Mouse (Mus musculus): Measurements from ENCODE around the gene Gm11027.
A peak's percentile ranks its signal among the peaks of the same experiment; 100 is the strongest.
"Not testable (repeated sequence)": the region's sequence is repeated elsewhere in the genome, so short reads cannot be mapped to it uniquely, and the experiment has no call there.

Gm11027 gene

DNA sequence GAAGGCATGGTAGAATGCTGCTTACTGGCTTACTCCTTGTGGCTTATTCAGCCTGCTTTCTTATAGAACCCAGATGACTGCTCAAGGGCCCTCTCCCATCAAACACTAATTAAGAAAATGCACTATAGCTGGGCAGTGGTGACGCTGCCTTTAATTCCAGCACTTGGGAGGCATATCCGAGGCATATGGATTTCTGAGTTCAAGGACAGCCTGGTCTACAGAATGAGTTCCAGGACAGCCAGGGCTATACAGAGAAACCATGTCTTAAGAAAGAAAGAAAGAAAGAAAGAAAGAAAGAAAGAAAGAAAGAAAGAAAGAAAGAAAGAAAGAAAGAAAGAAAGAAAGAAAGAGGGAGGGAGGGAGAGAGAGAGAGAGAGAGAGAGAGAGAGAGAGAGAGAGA is at the start of gene Gm11027:
TSS of gene Gm11027 (plus strand) at position 301 of the 400 bp plus-strand sequence.
- DNase-seq (ENCODE audit: low read depth, low spot score): not testable (repeated sequence)

DNA sequence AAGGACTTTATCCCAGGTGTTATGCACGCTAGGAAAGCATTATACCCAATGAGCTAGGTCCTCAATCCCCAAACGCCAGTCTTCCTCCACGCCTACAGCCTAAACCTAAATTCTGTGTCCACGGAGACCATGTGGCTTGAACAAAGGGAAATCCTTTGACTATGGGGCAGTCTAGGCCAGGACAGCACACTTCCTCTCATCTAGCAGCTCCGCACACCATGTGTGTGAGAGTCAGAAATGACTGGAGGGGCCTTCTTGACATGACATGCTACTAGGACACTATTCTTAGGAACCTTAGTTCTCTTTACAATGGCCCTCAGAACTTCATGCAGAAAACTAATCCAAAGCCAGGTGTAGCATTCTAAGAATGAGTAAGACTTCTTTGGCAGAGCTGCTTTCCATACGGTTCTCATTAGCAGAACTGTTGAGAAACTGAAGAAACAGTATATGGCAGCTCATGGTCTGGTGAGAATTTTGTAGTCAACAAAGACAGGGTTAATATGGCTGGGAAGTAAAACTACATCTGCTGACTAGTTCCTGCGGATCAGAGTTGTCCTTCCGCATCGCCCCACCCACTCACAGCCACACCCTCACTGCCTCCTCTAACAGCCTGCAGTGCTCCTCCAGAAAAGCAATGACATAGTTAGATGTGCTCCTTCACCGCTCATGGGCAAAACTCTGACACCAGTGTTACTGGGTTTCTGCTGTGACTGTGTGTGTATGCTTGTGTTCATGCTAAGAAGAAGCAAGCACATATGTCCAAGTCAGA is 48.7 kb upstream of the Gm11027 start:
- DNase-seq (ENCODE audit: low read depth, low spot score): no peak

DNA sequence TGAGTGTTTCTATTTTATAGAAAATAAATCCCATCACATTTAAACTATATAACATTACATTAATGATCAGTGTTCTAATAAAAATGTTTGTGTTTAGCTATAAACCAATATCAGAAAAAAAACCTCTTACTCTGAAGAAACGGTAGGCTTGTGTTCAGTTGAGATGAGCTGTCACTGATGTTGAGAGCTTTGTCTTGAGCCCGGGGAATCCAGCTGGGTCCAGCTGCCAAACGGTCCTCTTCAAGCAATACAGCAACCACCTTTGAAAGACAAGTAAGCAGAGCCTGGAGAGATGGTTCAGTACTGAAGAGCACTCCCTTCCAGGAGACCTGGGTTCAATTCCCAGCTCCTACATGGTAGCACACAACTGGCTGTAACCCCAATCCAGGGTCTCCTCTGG is 45.7 kb upstream of the Gm11027 start:
- no peak for DNase-seq (ENCODE audit: low read depth, low spot score)

DNA sequence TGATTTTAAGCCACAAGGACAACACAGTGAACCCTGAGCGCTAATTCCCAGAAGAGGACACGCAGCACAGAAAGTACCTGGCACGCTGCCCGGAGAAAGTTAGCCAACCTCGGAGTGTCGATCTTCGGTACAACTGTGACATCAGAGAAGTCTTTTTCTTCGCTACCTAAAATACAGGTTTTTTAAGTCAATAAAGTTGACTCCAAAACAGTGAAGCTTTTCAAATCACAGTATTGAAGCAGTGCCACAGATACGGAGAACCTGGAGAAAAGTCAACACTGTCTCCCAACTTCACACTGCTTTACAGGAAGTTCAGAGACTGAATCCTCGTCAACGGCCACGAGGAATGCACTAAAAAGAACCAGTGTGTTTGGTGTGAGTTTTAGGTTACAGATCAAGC is 43.6 kb upstream of the Gm11027 start:
- no peak for DNase-seq (ENCODE audit: low read depth, low spot score)

DNA sequence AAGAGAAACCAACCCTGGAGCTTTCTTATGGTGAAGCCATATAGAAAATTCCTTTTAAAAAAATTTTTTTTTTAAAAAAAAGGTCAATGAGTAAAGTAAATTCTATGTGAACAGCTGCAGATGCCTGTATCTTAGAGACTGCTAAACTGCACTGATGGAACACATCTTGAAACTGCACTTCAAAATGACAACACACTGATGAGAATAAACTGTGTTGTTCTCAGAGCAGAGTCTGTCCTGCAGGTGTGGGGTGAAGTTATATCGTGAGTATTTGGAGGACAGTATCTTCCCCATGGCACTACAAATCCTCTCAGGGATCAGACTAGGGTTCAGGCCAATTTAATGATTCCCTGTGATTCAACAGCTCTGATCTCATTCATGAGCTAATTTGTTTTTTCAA is 43.1 kb upstream of the Gm11027 start:
- no peak for DNase-seq (ENCODE audit: low read depth, low spot score)

DNA sequence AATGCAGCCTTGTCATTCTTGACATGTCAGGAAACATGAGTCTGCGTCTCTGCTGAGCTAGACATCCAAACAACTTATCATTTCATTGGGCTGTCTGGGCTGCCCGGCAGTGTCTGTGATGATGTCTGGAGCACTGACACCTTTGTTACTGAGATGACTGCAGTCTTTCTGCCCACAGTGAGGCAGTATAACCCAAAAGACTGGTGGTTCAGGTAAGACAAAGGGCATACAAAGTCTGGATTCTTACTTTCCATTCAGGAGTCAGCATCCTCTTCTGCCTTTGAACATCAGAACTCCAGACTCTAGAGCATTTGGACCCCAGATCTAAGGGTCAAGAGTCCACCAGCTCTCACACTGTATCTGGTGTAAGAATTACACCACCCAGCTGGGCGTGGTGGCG is 39.8 kb upstream of the Gm11027 start:
- no peak for DNase-seq (ENCODE audit: low read depth, low spot score)

DNA sequence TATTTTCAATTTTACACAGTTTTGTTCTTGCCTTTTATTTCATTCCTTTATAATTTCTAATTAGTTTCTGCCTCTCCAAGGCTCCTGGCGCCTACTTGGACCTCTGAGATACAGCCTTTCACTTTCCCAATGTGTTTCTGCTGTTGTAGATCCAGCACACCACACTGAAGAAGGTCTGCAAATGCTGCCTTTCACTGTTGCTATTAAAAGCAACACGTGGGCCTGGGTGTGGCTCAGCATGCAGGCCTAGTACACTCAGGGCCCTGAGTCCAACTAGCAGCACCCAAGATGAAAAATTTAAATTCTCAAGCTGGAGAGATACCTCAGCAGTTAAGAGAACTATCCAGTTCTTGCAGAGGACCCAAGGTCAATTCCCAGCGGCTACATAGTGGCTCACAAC is 38.5 kb upstream of the Gm11027 start:
- no peak for DNase-seq (ENCODE audit: low read depth, low spot score)

DNA sequence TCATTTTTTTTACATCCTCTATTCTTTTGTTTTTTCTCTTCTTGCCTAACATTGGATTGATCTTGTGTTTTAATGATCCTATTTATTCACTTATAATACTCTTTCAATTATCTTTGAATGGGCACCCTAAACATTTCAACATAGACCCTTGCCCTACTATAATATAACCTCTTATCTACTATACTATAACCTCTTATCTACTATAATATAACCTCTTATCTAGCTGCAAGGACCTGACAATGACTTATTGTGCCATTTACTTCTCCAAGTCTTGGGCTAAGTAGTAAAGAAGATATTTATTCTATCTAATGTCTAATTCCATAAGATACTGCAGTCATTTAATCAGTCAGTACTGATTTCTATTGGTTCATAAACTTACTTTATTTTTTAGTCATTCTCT is 36.8 kb upstream of the Gm11027 start:
- DNase-seq (ENCODE audit: low read depth, low spot score): no peak

DNA sequence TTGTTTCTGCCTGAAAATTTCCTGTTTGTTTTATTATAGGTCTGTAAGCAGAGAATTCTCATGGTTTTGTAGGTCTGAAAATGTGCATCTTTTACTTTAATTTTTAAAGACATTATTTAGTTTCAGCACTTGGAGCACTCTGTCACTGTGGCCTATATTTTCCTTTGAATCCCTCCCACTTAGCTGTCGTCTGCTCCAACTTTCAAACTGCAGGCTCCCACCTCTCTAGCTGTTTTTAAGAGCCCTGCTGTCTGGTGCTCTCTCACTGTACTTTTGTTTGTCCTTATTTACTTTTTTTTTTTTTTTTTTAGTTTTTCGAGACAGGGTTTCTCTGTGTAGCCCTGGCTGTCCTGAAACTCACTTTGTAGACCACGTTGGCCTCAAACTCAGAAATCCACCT is 36.4 kb upstream of the Gm11027 start:
- DNase-seq (ENCODE audit: low read depth, low spot score): no peak

DNA sequence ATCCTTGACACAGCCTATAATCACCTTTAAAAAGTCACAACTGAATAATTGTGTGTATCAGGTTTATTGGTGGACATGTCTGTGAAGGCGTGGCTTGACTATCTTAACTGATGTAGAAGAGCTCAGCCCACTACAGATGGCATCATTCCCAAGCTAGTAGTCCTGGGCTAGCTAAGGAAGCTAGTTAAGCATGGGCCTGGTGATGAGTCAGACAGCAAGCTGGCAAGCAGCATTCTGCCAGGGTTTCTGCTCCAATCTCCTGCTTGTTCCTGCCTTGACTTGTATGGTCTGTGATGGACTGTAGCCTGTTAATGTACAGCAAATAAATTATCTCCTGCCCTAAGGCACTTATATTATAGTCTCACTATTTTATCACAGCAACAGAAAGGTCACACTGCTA is 30.6 kb upstream of the Gm11027 start:
- no peak for DNase-seq (ENCODE audit: low read depth, low spot score)

DNA sequence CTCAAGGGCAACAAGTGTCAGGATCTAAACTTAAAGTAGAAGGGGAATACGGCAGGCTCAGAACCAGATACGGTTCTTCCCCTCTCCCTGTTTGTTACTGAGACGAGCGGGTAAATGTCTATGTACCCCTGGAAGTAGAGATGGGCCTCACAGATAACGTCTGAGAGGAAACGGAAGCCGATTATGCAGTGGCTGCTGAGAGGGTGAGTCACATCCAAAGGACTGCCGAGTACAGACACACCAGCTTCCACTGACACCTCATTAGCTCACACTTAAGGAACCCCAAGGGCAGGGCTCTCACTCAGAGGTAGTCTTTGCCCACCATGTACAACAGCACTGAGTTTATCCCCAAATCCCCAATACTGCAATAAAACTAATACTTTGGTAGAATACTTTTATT is 20.5 kb upstream of the Gm11027 start:
- DNase-seq (ENCODE audit: low read depth, low spot score): no peak

DNA sequence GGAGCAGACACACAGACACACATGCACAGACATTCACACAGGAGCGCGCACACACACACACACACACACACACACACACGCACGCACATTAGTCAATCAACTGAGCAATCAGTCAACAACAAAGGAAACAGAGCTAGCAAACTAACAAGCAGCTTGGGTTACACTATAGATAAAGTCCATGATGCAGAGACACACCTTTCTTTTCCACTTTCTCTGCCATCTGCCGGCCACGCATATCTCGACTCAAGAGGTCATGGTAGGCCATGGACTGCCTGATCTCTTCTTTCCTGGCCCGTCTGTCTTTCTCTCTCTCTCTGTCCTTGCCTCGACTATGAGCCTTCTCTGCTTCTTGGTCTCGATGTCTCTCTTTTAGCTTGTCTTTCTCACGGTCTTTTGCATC is 19.6 kb upstream of the Gm11027 start:
- DNase-seq (ENCODE audit: low read depth, low spot score): no peak

DNA sequence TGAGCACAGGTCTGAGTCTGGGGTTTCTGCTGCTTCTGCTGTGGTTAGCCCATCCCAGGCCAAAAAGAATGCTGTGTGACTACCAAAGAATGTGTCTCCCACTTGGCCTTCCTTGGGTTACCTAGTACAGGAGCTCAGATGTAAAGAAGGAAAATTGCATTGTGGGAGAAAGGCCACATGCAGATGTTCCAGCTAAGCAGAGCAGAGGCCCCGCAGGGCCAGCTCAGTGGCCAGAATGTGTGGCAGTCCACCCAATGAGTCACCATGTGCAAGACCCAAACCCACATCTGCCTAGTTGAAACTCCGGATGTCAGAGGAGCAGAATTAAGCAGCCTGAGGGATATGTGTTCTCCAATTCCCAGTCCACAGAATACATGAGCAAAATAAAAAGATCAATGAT is 16.9 kb upstream of the Gm11027 start:
- DNase-seq (ENCODE audit: low read depth, low spot score): no peak

DNA sequence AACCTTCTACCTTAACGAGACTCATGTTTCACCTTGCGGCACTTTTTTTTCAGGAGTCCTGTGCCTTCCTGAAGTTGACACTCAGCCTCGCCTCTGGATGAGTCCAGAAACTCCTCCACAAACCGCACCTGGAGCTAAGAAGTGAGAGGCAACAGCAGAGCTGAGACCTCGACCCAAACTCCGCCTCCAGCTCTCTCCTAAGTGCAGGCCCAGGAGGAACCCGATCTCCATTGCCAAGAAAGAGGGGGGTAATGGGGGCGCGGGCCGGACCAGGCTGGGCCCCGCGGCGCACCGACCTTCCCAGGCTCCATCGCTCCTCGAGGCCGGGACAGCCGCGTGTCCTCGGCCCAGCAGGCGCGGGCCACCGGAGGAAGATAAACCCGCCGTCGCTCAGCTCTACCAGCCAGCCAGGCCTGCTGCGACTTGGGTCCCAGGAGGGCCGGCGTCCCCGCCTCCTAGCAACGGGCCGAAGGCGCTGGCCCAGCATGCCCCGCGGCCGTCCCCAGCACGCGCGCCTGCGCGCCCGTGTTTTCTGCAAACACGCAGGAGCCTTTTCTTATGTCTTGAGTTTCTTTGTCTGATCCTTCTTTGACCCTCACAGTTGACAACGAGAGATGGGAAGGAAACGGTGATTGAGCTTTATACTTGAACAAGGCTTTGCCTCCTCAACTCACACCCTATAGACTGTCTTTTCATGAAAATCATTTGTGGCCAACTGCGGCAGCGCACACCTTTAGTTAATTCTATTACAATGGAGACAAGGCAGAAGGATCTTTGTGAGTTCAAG is 12.4 kb upstream of the Gm11027 start, which contains the start of gene Wdr60:
TSS of gene Wdr60 (minus strand) at position 468 of the 787 bp plus-strand sequence.
- peak; percentile 90 for DNase-seq (ENCODE audit: low read depth, low spot score)

DNA sequence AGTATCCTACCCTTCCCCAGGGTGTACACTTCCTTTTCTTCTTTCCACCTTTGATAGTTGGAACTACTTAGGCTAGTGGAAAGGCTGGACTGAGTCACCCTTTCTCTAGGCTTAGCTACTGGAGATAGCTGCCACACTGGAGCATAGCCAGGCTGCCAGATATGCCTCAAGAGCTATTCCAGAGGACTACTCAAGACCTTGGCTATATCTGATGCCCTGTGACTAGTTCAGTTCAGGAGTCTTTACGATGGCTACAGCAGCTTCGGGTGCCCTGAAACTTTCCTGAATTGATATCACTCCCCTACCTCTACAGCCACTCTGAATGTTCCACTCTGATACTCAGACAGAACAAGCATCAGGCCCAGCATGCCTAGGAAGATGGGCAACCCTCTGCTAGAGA is 10.4 kb upstream of the Gm11027 start:
- DNase-seq (ENCODE audit: low read depth, low spot score): no peak

DNA sequence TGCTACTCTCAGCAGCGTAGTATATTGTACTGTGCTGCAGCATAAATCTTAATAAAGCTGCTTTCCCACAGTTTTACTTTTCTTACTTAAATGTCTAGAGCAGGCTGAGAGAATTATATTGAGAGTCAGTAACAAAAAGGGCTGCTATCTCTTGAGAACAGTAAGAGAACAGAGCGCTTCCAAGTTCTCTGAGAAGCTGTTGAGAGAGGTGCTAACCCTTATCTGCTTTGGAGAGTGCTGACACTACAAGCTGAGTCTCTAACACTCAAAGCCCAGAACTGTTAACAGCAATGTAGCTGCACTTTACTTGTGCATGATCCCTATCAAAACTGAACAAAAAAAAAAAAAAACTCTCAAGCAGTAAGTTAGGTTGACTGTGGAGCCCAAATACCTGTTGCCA is 9.9 kb upstream of the Gm11027 start:
- no peak for DNase-seq (ENCODE audit: low read depth, low spot score)

DNA sequence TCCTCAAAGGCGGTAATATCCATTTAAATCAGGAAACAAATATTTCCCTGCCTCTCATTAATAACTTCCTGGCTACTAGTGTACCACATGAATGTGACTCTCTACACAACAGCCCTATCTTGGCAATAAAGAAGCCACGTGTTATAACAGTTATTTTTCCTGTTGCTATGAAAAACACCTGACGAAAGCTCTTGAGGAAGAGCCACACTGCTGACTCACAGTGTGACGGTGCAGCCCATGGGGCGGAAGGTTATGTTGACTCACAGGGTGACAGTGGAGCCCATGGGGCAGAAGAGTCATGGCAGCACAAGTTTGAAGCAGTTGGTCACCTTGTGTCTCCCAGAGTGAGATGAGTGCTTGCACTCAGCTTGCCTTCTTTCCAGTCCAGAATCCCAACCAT is 5.7 kb upstream of the Gm11027 start:
- no peak for DNase-seq (ENCODE audit: low read depth, low spot score)

DNA sequence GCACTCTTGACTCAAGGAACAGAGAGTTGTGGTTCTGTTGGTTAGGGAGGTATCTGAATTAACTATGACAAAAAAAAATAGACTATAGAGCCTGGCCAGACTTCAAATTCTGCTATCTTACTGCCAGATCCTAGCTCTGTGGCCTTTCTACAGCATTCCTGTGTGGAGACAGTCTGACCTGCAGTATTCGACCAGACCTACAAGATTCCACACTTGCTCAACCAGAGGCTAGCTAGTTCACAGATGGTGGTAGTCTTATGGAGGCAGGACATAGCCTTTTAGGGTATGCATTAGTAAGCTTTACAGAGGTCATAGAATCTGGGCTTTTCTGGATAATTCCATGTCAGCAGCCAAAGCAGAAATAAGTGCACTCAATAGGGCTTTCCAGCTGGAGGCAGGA is 4.6 kb upstream of the Gm11027 start:
- DNase-seq (ENCODE audit: low read depth, low spot score): no peak

DNA sequence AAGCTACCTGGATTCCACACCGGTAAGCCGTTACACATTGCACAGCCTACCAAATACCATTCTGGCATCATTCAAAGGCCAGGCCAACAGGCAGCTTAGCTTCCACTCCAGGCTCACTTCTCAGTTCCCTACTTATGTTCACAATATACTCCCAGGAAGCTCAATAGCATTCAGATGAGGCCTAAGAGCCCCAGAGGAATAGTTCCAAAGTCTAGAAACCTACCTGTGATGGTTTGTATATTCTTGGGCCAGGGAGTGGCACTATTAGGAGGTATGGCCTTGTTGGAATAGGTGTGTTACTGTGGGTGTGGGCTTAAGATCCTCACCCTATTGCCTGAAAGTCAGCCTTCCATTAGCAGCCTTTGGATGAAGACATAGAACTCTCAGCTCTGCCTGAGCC is 4.1 kb upstream of the Gm11027 start:
- DNase-seq (ENCODE audit: low read depth, low spot score): no peak

DNA sequence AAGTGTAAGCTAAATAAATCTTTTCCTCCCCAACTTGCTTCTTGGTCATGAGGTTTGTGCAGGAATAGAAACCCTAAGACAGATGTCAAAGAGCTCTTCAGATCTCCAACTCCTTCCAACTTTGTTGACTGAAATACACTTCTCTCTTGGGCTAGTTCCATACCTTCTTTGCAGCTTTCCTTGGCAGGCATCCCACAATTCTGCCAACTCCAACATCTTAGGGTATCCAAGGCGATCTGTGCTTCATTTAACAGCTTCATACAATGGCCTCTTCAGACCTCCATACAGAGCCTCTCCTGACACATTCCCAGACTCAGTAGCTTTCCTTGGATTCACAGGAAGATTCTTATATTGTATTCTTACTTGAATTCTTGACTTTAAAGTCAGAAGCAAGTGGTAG is 1.5 kb upstream of the Gm11027 start:
- DNase-seq (ENCODE audit: low read depth, low spot score): no peak

DNA sequence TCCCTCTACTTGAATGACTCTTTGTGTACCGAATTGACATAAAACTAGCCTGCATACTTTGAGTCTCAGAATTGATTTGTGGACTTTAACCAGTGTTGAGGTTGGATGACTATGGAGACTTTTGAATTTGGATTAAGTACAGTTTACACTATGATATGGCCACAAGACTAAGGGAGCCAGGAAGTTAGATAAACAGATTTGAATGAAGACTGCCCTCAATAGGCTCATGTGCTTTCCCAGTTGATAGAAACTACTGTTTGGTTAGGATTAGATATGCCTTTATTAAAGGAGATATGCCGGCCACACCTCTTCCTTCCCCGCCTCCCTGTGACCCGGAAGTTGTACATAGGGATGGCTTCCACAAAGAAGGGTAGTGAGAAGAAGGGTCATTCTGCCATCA is 445 bp downstream of the Gm11027 start:
- no peak for DNase-seq (ENCODE audit: low read depth, low spot score)

DNA sequence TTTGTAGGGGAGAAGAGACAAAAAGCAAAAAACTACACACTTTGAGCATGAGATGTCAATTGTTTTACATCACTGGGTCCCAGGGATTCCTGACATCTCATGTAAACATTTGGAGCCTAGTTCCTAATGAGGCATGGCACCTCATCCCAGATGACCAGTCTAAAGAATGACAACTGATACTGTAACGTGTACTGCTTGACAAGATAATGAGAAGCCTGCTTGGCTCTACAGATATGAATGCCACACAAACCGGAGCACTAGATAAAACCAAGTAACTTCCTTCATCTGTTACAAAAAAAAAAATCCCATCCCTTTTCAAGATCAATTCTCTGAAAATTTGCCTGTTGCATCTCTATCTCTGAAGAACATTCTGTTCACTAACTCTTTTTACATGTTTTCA is 1.8 kb downstream of the Gm11027 start:
- DNase-seq (ENCODE audit: low read depth, low spot score): no peak

DNA sequence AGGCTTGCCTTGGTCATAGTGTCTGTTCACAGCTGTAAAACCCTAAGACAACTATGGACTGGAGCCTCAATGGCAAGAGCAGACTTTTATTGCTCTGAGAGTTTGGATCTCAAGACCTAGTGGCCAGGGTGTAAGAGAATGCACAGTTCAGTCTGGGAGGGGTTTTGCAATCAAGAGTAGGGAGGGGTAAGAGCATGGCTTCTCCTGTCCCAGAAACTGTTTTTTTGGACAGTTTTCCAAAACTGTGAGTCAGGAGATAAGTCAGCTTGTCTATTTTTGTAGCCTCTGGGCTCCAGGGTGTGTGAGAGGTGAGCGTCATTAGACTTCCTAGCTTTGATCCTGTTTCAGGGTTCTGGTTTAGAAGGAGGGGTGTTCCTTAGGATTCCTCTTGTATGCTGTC is 3.4 kb downstream of the Gm11027 start:
- no peak for DNase-seq (ENCODE audit: low read depth, low spot score)
